Mouse (Mus musculus) heart, adult 9 months (tissue): ENCODE measurements at regions not wholly inside any gene's neighbourhood (a gene's known extent, or its start where the extent isn't known, plus 50 kb on each side); places are given as distances from the start of the nearest gene placed in this dataset.

Experiments
- DNase-seq, 2 experiments: peaks; one replicate each; pipeline ENCODE4 v3.0.0; 2022; ENCODE audit warnings: low spot score in 2 of 2

- peak; percentile 12 to 24 for DNase-seq
These were observed 66.6 kb downstream of the 1700129C05Rik start for GRCm38 (mm10) chr14:59075845-59076745.

DNA sequence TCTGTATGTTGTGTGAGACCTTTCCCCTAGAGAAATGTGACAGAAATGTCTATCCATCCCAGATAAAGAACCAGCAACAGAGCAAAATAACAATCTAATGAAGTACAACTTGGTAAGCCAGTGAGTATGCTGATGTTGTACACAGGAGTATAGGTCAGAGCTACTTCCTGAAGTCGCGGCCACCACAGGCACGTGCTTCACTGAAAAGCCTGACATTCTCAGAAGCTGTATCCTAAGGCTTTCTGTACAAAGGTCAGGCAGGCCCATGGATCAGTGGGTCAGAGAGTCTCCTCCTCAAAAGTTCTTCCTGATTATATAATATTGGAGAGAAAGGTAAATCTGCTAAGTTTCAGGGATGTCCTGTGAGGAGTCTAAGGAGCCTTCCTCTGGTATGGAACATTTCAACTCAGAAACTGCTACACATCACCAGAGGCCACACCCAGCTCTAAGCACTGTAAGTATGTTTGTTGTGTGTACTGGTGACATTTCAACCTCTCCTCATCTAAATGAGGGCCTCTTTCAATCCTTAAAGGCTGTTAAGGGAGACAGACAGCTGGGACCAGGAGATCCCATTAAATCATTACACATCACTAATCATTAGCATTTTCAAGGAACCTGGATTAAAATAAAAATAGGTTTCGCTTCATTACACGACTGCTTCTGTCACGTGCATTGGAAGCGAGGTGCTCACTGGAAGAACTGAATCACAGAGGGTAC, 70.2 kb downstream of the 1700129C05Rik start:
- DNase-seq = no peak

DNA sequence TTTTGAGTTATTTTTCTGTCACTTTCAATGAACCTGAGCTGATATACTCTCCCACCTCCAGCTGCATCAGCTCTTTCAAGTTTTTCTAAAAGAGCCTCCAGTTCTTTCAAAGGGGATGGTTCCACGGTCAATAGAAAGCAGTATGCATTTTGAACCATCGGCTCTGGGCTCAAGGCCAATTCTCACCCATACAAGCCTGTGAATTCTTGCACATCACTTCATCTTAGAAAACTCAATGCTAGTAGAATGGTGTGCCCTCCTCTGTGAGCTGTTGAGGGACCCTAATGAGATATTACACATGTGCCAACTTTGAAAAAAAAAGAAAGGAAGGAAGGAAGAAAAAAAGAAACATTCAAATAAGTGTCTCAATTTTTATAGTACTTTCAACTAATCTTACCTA, 72.6 kb downstream of the 1700129C05Rik start:
- DNase-seq = no peak

DNA sequence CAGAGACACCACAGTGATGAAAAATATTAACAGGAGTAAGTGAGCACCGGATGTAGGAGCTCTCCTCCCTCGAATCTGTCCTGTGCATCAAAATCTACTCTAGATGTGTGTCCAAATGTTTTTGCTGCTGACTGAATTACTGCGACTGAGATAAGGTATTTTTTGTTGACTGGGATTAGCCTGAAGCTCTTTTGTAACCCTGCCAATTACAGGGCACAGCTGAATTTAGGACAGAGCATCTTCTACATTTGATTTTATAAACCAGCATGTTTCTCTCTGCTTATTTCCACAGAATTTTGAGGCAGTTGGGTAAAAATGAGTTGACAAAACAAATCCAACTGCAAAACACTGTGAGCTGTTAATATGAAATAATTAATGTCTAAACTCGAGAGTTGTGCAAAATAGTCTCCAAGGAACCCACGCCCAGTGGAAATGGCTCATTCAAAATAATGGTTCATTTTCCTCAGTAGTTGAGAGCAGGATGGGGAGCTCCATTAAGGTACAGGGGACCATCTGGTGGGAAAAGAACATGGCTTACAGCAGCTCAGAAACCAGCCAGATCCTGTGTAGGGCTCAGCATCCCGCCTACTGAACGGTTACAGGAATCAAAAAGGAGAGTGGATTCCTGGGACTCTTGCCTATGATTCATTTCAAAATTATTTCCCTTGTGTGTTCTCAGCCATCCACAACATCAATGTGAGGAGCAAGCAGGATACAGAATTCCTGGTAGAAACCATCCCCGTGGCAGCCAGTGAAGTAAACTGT, 76.1 kb downstream of the 1700129C05Rik start:
- DNase-seq = peak; percentile 9 to 15

DNA sequence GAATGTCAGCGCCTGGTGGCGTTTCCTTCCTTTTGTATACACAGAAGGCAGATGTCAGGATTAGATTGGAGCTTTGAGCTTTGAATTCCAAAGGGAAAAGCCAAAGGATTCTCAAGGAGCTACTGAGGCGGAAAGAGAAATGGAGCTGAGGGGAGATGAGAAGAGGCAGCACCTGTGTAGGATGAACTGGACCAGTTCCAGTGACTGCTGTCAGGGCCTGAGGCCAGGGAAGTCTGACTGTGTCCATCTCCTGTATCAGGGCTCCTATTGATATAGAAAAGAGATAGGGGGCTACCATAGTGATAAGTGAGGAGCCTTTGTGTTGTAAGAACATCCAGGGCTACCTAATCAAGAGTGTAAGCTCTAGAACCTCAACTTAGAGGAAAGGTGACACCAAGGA, 79.5 kb downstream of the 1700129C05Rik start:
- no peak for DNase-seq

GRCm38 (mm10) chr14:59056832-59057231, 85.9 kb downstream of the 1700129C05Rik start:
- DNase-seq = no peak

DNA sequence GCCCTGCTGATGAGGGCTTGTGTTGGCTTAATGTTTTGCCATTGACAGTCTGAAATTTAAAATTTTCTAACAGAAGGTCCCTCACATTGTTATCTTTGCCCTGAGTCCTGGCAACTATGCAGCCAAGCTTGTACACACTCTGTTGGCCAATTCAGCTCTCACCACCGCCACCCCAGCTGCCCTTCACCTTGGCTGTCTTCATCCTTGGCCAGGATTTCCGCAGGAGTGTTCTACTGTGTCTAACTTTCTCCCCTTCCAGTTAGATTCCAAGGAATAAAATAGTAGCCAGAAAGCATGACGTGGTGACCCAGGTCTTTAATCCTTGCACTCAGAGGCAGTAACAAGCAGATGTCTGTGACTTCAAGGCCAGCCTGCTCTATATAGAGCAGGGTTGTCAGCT, 87.4 kb downstream of the 1700129C05Rik start:
- DNase-seq = peak in 1 of 2 experiments; percentile 2

- DNase-seq = no peak
These were observed 90.3 kb downstream of the 1700129C05Rik start for GRCm38 (mm10) chr14:59052421-59052820.

DNA sequence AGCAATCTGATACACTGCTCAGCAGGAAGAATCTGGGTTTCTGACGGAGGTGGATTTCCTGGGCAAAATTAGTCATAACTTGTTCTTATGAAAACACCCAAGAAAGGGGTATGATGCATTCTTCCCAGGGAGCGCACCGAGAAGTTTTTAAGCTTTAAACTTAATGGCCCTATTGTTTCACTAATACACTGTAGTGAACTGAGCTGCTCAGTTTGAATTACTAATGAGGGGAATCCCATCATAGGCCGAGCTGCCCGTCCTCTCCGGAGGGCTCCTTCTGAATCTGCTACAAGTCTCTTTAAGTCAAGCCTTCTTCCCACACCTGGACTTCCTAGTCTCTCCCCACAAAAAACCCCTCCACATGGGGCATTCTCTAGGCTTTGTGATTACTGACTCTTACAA, 91.2 kb downstream of the 1700129C05Rik start:
- DNase-seq = no peak

GRCm38 (mm10) chr14:59045687-59046086, 97.0 kb downstream of the 1700129C05Rik start:
- peak in 1 of 2 experiments; percentile 10 for DNase-seq

DNA sequence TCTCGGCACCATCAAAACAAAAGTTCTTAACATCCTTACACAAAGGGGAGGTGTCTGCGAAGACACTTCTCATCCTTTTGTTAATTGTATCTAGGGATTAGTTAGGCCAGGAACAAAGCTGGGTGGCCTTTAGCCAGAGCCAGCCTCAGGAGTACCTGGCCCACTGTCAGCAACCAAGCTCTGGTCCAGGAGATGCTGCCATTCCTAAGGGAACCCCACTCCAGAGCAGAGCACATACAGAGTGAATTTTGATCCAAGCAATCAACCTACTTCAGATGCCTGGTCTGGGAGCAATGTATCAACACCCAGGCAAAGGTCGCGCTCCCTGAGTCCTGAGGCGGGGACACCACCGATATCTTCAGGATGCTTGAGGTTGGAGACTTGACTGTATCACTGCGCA, 97.5 kb downstream of the 1700129C05Rik start:
- peak in 1 of 2 experiments; percentile 29 for DNase-seq

DNA sequence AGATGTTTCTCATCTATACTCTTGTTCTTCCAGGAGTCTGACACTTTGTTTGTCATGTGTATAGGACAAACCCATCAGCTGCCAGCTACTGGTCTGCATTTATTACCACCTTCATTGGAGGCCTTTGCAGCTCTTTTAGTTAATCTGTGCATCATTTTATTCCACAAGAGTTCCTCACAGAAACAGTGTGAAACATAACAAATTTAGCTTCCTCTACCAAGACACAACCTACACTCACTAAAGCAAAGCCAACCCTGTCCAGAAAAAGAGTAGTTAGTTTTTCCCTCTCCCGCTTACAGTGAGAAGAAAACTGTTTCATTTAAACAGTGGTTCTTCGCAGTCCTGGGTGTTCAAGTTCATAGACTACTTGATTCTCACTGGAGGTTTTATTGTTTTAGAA, 100.5 kb downstream of the 1700129C05Rik start:
- DNase-seq = no peak

DNA sequence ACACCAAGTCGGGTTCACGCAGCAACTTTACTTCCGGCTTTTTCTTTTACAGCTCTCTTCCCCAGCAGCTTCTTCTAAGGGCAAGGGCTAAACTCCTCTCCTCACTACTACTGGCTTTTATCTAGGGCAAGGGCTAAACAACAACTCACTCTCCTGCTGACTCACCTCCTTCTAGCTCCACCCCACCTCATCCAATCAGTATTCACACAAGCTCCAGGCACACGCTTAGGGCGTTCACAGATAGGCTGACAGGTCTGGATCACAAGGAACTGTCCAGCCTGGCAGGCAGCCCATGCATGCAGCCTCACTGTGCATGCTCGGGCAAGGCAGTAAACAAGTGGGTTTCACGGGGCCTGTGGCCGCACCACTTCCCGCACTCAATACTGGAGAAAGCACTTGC, 116.9 kb downstream of the 1700129C05Rik start:
- DNase-seq = peak; percentile 7 to 19

- DNase-seq = no peak
These were observed 133.2 kb downstream of the 1700129C05Rik start for GRCm38 (mm10) chr14:59009534-59009933.

DNA sequence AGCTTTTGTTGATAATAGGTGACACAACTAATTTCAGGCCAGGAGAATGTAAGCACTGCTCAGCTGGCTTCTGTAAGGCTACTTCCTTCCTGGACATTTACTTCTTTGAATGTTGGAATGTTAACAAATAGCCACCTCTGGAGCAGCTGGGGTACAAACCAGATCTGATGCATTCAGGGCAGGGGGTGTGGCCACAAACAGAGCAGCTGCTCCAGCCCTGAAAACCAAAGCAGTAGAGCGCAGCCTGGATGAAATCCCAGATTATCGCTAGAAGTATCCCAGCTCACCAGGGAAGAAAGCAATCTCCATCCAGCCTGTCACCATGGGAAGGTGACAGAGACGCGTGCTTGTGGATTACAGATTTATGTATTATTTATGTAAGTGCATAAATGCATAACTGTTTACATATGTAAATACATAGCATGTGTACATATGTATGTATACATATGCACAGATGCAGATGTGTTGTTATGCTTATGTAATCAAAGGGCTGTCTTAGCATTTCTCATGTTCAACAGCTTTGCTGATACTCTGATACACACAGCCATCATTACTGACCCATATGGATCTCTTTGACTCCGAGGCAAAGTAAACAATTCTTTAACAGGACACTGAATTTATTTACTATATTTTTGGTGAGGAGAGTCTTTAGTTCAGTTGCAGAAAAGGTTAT, 143.5 kb downstream of the 1700129C05Rik start:
- DNase-seq = peak; percentile 2

- no peak for DNase-seq
These were observed 147.7 kb downstream of the 1700129C05Rik start for GRCm38 (mm10) chr14:58994994-58995393.

DNA sequence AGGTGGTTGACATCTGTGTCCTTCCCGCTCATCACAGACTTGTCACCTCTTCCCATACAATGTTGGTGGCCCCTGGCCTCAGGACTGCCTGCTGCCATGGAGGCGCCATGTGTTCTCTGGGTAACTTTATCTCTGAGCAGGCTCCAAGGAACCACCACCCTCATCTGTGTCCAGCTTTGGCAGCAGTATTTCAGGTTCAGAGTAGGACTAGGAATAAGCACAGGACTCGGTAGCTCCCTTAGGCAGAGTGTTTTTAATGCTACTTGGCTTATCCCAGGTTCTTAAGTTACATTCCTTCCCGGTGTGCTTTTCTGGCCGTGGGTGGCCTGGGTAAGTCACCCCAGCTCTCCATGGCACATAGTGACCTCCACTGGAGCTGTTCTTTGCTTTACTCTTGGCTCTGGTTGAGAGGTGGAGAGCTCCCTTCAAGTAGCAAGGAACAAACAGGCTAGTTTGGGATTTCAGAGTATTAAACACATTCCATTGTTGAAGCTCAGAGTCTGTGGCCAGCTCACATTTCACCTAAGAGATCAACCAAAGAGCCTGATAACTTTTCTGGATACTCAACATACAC, 153.0 kb downstream of the 1700129C05Rik start:
- no peak for DNase-seq

DNA sequence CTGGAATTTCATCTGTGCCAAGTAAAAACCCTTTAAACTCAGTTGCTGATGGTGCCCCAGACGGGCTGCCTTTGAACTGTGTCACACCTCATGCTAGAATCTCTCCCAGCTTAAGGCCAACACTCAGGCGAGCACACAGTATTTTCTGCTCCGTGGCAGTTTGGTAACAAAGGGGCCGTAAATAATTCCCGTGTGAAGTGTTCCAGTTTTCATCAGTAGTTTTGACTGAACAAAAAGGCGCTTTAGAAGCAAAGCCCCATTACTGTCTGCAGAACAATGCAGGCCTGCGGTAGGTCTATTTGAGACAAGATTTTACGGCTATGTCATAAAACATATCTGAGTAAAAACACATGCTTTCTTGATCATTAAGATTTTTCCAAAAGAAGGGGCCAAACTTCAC, 155.0 kb downstream of the 1700129C05Rik start:
- no peak for DNase-seq

GRCm38 (mm10) chr14:58985838-58986237, 156.9 kb downstream of the 1700129C05Rik start:
- no peak for DNase-seq

DNA sequence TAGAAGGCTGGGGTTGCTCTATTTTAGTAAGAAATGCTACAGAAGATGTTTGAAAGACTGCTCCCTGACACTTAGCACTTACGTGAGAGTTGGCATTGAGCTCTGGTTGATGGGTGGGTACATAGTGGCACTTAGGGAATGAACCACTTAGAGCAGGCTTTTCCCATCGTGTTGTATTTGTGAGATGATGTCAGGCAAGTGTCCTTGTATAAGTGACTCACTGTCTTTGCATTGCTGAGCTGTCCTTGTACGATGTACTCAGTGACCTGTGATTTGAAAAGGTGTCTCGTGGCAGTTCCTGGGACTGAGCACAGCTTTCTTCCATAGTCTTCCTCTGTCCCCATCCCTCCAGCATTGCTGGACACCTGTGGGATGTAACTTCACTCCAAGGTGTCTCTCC, 165.9 kb downstream of the 1700129C05Rik start:
- no peak for DNase-seq

DNA sequence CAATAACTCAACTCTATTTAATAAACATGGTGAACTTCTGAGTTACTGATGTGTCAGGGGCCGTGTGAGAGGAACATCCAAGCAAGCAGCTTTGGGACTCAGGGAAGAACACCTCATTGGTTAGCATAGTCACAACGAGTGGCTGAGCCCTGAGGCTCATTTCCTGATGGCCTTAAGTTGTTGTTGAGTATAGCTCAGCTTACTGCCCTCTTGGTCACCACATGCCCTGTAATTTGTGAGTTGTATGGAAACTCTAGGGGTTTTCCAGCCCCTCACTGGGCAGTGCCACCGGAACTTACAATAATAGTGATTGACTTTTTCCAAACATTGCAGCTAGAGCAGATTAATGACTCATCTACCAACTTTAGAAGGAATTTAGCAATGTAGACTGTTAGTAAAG, 173.4 kb downstream of the 1700129C05Rik start:
- DNase-seq = no peak
